Mouse (Mus musculus): Measurements from ENCODE around the gene Iscu.

Iscu gene

GRCm38 (mm10) chr5:113772450-113772895 lies at the start of gene Iscu, which contains the start of gene Sart3:
Gene Iscu, plus strand, starts transcription at chr5:113772748.
Gene Sart3, minus strand, starts transcription at chr5:113772510.
- peak; percentile 86 to 90 for DNase-seq (ENCODE audit: low spot score in 2 of 2)

GRCm38 (mm10) chr5:113723567-113724237 lies 48.8 kb upstream of the Iscu start:
- no peak for DNase-seq (ENCODE audit: low spot score in 2 of 2)

- peak; percentile 74 to 84 for DNase-seq (ENCODE audit: low spot score in 2 of 2)
Observed at GRCm38 (mm10) chr5:113724446-113724845, 48.1 kb upstream of the Iscu start, which contains the start of gene 1700069L16Rik. Gene 1700069L16Rik, minus strand, starts transcription at chr5:113724772.

- DNase-seq (ENCODE audit: low spot score in 2 of 2), result no peak
Observed at GRCm38 (mm10) chr5:113725417-113725816, 47.1 kb upstream of the Iscu start.

- DNase-seq (ENCODE audit: low spot score in 2 of 2), result no peak
Observed at GRCm38 (mm10) chr5:113726618-113727017, 45.9 kb upstream of the Iscu start.

GRCm38 (mm10) chr5:113727238-113727637 lies 45.3 kb upstream of the Iscu start:
- no peak for DNase-seq (ENCODE audit: low spot score in 2 of 2)

- DNase-seq (ENCODE audit: low spot score in 2 of 2), result no peak
Observed at GRCm38 (mm10) chr5:113728011-113728410, 44.5 kb upstream of the Iscu start.

- DNase-seq (ENCODE audit: low spot score in 2 of 2), result no peak
Observed at GRCm38 (mm10) chr5:113728691-113729090, 43.9 kb upstream of the Iscu start.

GRCm38 (mm10) chr5:113730641-113731121 lies 41.9 kb upstream of the Iscu start:
- no peak for DNase-seq (ENCODE audit: low spot score in 2 of 2)

GRCm38 (mm10) chr5:113731174-113731573 lies 41.4 kb upstream of the Iscu start:
- DNase-seq (ENCODE audit: low spot score in 2 of 2), result no peak

- DNase-seq (ENCODE audit: low spot score in 2 of 2), result peak in 1 of 2 experiments; percentile 47
Observed at GRCm38 (mm10) chr5:113732182-113732581, 40.4 kb upstream of the Iscu start.

GRCm38 (mm10) chr5:113734376-113734775 lies 38.2 kb upstream of the Iscu start:
- no peak for DNase-seq (ENCODE audit: low spot score in 2 of 2)

- no peak for DNase-seq (ENCODE audit: low spot score in 2 of 2)
Observed at GRCm38 (mm10) chr5:113735023-113735344, 37.6 kb upstream of the Iscu start.

GRCm38 (mm10) chr5:113735345-113736112 lies 37.0 kb upstream of the Iscu start, which contains the start of gene Ficd:
Gene Ficd, plus strand, starts transcription at chr5:113735803.
- DNase-seq (ENCODE audit: low spot score in 2 of 2), result peak; percentile 81 to 86

- DNase-seq (ENCODE audit: low spot score in 2 of 2), result peak in 1 of 2 experiments; percentile 19
Observed at GRCm38 (mm10) chr5:113736113-113736502, 36.4 kb upstream of the Iscu start.

GRCm38 (mm10) chr5:113736522-113737164 lies 35.9 kb upstream of the Iscu start:
- no peak for DNase-seq (ENCODE audit: low spot score in 2 of 2)

- no peak for DNase-seq (ENCODE audit: low spot score in 2 of 2)
Observed at GRCm38 (mm10) chr5:113737607-113738237, 34.8 kb upstream of the Iscu start.

GRCm38 (mm10) chr5:113747629-113748028 lies 24.9 kb upstream of the Iscu start:
- DNase-seq (ENCODE audit: low spot score in 2 of 2), result no peak

GRCm38 (mm10) chr5:113748556-113749331 lies 23.8 kb upstream of the Iscu start:
- no peak for DNase-seq (ENCODE audit: low spot score in 2 of 2)

GRCm38 (mm10) chr5:113751521-113752157 lies 20.9 kb upstream of the Iscu start:
- DNase-seq (ENCODE audit: low spot score in 2 of 2), result no peak
